Comparison of ENCODE assay signal across 8 mouse cellular contexts in genomic region chr12:83689087-83689432, GRCm38 (mm10). TPM values are rescaled to one million over a fixed set of nuclear protein-coding genes. Genes with fewer than 3 reads are reported as not detected.
DNase-seq lines count a peak whose midpoint lies in the region; ATAC-seq lines count a peak whose summit lies in the region.

No protein-coding gene starts in this region.

- DNase-seq in kidney, postnatal 25 days: no peak
- DNase-seq in c-Kit-negative CD71-positive TER-119-positive erythroid progenitor cells, embryonic 14.5 days (ENCODE audit: low read depth, low spot score): peak; percentile 24
- DNase-seq in frontal cortex, postnatal 25 days (ENCODE audit: low spot score in 2 of 2): no peak
- DNase-seq in left cerebral cortex, adult 11 months (ENCODE audit: low spot score): no peak
- DNase-seq in frontal cortex, adult 2 months (ENCODE audit: extremely low spot score in 1 of 2, low spot score in 1 of 2): no peak

- WGBS in kidney, embryonic 16.5 days: 12% methylated on average over 6 of the region's 6 CpGs
- 32% methylated on average over 6 of the region's 6 CpGs for WGBS in hindbrain, embryonic 13.5 days
- WGBS in midbrain, embryonic 12.5 days: 43% methylated on average over 6 of the region's 6 CpGs

- peaks cover 5% of the 10 kb centered on the region for H3K36me3 ChIP-seq in kidney, embryonic 16.5 days (ENCODE audit: insufficient read depth, low read length)
- H3K36me3 ChIP-seq in hindbrain, embryonic 13.5 days: peaks cover 6% of the 10 kb centered on the region; the same call in 1 of the 2 replicates
- peaks cover 11% of the 10 kb centered on the region; the same call in 1 of the 2 replicates for H3K36me3 ChIP-seq in midbrain, embryonic 12.5 days

- H3K4me3 ChIP-seq in kidney, embryonic 16.5 days (ENCODE audit: low read length): peak overlapping the region; percentile 89
- H3K4me3 ChIP-seq in hindbrain, embryonic 13.5 days: peak overlapping the region; percentile 95
- peak overlapping the region; percentile 86 for H3K4me3 ChIP-seq in midbrain, embryonic 12.5 days

- no peaks in the 10 kb centered on the region for H3K27me3 ChIP-seq in kidney, embryonic 16.5 days (ENCODE audit: insufficient read depth, low read length)
- no peaks in the 10 kb centered on the region for H3K27me3 ChIP-seq in hindbrain, embryonic 13.5 days
- no peaks in the 10 kb centered on the region for H3K27me3 ChIP-seq in midbrain, embryonic 12.5 days

- H3K27ac ChIP-seq in kidney, embryonic 16.5 days (ENCODE audit: low read length): peak overlapping the region; percentile 96
- H3K27ac ChIP-seq in hindbrain, embryonic 13.5 days: peak overlapping the region; percentile 97; the same call in 1 of the 2 replicates
- peak overlapping the region; percentile 93; the same call in 1 of the 2 replicates for H3K27ac ChIP-seq in midbrain, embryonic 12.5 days (replicated peaks)

- peak overlapping the region; percentile 85 for H3K9ac ChIP-seq in kidney, embryonic 16.5 days (replicated peaks; ENCODE audit: low read length)
- peak overlapping the region; percentile 90 for H3K9ac ChIP-seq in hindbrain, embryonic 13.5 days
- H3K9ac ChIP-seq in midbrain, embryonic 12.5 days (replicated peaks): peak overlapping the region; percentile 90

- no peak for ATAC-seq in kidney, embryonic 16.5 days (ENCODE audit: low FRiP score, low TSS enrichment)
- ATAC-seq in hindbrain, embryonic 13.5 days (ENCODE audit: low FRiP score): no peak
- ATAC-seq in midbrain, embryonic 12.5 days (ENCODE audit: low FRiP score, low read depth): no peak

- peaks cover 30% of the 10 kb centered on the region for H3K4me1 ChIP-seq in kidney, embryonic 16.5 days (ENCODE audit: insufficient read depth, low read length)
- H3K4me1 ChIP-seq in hindbrain, embryonic 13.5 days (replicated peaks): peaks cover 30% of the 10 kb centered on the region
- H3K4me1 ChIP-seq in midbrain, embryonic 12.5 days: peaks cover 19% of the 10 kb centered on the region

- no peaks in the 10 kb centered on the region for H3K9me3 ChIP-seq in kidney, embryonic 16.5 days (ENCODE audit: low read length)
- H3K9me3 ChIP-seq in hindbrain, embryonic 13.5 days: no peaks in the 10 kb centered on the region
- no peaks in the 10 kb centered on the region for H3K9me3 ChIP-seq in midbrain, embryonic 12.5 days

- peak overlapping the region; percentile 77 for H3K4me2 ChIP-seq in kidney, embryonic 16.5 days (replicated peaks; ENCODE audit: low read depth, low read length)
- H3K4me2 ChIP-seq in hindbrain, embryonic 13.5 days: peak overlapping the region; percentile 78
- peak overlapping the region; percentile 83 for H3K4me2 ChIP-seq in midbrain, embryonic 12.5 days (replicated peaks)

RNA-seq across cellular contexts. Expression of gene Psen1, which starts 1.1 kb away (rescaled TPM):
- 70.0 and 72.7 TPM in 2 replicates for polyA plus RNA-seq in kidney, embryonic 16.5 days (2015; fragmentation: Nextera tagmentation; extraction: Ambion mirVana)
- polyA plus RNA-seq in hindbrain, embryonic 13.5 days (2015; fragmentation: Nextera tagmentation; extraction: Ambion mirVana): 66.4 and 68.5 TPM in 2 replicates
- polyA plus RNA-seq in midbrain, embryonic 12.5 days (2016; fragmentation: Nextera tagmentation; extraction: Ambion mirVana): 73.1 and 73.6 TPM in 2 replicates
- polyA plus RNA-seq in frontal cortex, adult 2 months (2012; rRNA removed): 34.8 and 35.7 TPM in 2 replicates

RNA-seq across cellular contexts. Expression of gene Rbm25, which starts 58.0 kb away (rescaled TPM):
- 223 and 269 TPM in 2 replicates for polyA plus RNA-seq in kidney, embryonic 16.5 days (2015; fragmentation: Nextera tagmentation; extraction: Ambion mirVana)
- polyA plus RNA-seq in hindbrain, embryonic 13.5 days (2015; fragmentation: Nextera tagmentation; extraction: Ambion mirVana): 278 and 291 TPM in 2 replicates
- polyA plus RNA-seq in midbrain, embryonic 12.5 days (2016; fragmentation: Nextera tagmentation; extraction: Ambion mirVana): 295 and 322 TPM in 2 replicates
- 179 and 181 TPM in 2 replicates for polyA plus RNA-seq in frontal cortex, adult 2 months (2012; rRNA removed)
